Mouse (Mus musculus) E14TG2a.4 (cell line): ENCODE results near the gene Ccdc160.

Experiments
- H3K27me3 ChIP-seq: 2 replicates; pipeline ENCODE4 v1.6.1; 2014; ENCODE audit warnings: low read length, control low read depth; ENCODE audit not compliant: insufficient read depth
- H3K36me3 ChIP-seq: 2 replicates; pipeline ENCODE4 v1.6.1; 2014; ENCODE audit warnings: low read length, control low read depth; ENCODE audit not compliant: insufficient read depth
- H3K4me1 ChIP-seq: replicated peaks from 2 replicates; pipeline ENCODE4 v1.6.1; 2014; ENCODE audit warnings: low read depth, low read length, control low read depth
- H3K4me3 ChIP-seq: replicated peaks from 2 replicates; pipeline ENCODE4 v1.5.1; 2014; ENCODE audit warnings: mild to moderate bottlenecking, low read length
- H3K9me3 ChIP-seq: 2 replicates; pipeline ENCODE4 v1.6.1; 2014; ENCODE audit warnings: low read length, control low read depth
- CTCF ChIP-seq: conservative IDR thresholded peaks from 2 replicates; pipeline ENCODE4 v1.5.1; 2014; ENCODE audit warnings: low read length
- NANOG ChIP-seq: IDR thresholded peaks from 2 replicates; pipeline ENCODE4 v1.6.1; 2014; ENCODE audit warnings: borderline replicate concordance, low read length, mixed read lengths
- POU5F1 ChIP-seq: IDR thresholded peaks from 2 replicates; pipeline ENCODE4 v1.6.1; 2014; ENCODE audit warnings: low read length, borderline replicate concordance

Gene Ccdc160

DNA sequence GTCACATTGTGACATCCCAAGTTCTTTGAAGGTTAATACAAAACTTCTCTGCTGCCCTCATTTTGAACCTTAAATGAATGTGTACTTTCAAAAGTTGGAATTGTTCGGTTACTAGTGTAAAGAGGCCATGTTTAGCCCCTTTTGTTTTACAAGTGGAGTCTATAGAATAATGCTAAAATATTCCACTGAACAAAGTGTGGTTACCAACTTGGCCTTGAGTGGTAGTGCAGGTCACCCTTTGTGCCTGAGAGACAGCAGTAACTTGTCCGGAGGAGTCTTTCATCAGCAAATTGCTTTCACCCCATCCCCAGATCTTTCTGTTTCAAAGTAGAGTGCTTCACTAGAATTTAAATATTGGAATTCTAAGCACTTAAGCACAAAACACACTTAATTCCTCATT, 31.8 kb upstream of the Ccdc160 start:
- no peak overlapping the region for H3K4me3 ChIP-seq
- TF ChIP-seq NANOG (peak; percentile 69), CTCF (no peak)
- H3K36me3 ChIP-seq = no peaks in the 10 kb centered on the region
- H3K27me3 ChIP-seq = no peaks in the 10 kb centered on the region
- peaks cover 59% of the 10 kb centered on the region for H3K4me1 ChIP-seq
- H3K9me3 ChIP-seq = no peaks in the 10 kb centered on the region

DNA sequence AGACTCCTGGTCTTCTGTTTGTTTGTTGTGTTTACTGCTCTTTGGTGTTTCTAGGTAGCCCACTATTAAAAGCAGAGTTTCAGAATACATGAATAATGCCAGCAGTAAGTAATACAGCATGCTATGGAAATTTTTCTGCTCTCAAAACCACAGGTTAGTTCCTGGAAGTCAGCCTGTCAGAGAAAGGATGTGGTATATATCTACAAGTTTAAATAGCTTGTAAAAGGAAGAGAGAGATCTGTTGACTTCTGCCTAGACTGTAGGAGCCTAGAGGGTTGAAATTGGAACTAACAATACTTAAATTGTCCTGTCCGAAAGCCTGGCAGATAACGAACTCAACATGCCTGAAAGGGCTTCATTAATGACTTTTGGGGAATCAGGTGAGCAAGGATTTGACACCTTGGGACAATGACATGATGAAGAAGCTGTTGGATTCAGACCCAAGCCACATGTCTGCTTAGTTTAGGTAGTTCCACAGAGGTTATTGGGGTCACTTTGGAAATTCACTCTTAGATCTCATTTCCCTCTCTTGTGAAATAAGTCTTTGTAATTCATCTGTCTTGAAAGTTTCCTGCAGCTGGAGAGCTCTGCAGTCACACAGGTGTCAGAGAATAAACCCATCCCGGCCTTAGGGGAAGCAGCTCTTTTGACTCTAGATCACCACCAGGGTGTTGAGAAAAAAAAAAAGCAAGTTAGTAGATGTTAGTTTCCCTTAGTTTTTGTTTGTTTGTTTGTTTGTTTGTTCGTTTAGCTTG, 30.6 kb upstream of the Ccdc160 start:
- Histone ChIP-seq H3K4me1 (peaks cover 49% of the 10 kb centered on the region), H3K36me3 (no peaks in the 10 kb centered on the region), H3K27me3 (no peaks in the 10 kb centered on the region), H3K9me3 (no peaks in the 10 kb centered on the region), H3K4me3 (no peak overlapping the region)
- peak; percentile 15; the same call in 1 of the 2 replicates for TF ChIP-seq NANOG
- TF ChIP-seq CTCF = no peak

DNA sequence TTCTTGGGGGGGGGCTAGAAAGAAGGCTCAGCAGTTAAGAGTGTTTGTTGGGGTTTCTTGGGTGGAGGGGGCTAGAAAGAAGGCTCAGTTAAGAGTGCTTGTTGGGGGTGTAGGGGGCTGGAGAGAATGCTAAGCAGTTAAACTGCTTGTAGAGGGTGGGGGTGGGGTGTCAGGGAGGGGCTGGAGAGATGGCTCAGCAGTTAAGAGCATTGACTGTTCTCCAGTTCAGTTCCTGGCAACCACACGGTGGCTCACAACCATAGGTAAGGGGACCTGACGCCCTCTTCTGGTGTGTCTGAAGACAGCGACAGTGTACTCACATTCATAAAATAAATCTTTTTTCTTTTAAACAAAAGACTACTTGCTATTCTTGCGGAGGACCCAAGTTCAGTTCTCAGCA, 28.8 kb upstream of the Ccdc160 start:
- Histone ChIP-seq H3K4me3 (no peak overlapping the region), H3K27me3 (no peaks in the 10 kb centered on the region), H3K36me3 (no peaks in the 10 kb centered on the region), H3K9me3 (no peaks in the 10 kb centered on the region), H3K4me1 (peaks cover 41% of the 10 kb centered on the region)
- no peak for TF ChIP-seq CTCF
- TF ChIP-seq NANOG = no peak

DNA sequence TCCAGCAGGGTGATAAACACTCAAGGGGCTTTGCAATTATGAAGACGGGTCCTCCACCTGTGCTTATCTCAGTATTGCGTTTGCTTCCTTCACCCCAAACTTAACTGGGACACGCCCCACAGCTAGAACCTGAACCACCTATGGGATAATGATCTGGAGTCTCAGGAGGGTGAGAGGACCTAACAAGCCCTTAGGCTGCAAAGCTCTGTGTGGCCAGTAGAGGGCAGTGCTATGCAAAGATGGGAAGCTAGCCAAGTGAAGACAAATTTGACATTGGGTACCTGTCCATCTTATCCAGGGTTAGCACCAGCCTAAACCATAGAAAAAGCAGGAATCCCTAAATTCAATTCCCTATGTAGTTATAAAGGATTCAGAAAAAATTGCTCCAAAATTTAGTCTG, 15.0 kb upstream of the Ccdc160 start:
- H3K27me3 ChIP-seq = no peaks in the 10 kb centered on the region
- H3K4me3 ChIP-seq = no peak overlapping the region
- peaks cover 5% of the 10 kb centered on the region; the same call in 1 of the 2 replicates for H3K9me3 ChIP-seq
- TF ChIP-seq CTCF (peak; percentile 63), NANOG (no peak)
- no peaks in the 10 kb centered on the region for H3K36me3 ChIP-seq
- H3K4me1 ChIP-seq = peaks cover 4% of the 10 kb centered on the region; the same call in 1 of the 2 replicates

DNA sequence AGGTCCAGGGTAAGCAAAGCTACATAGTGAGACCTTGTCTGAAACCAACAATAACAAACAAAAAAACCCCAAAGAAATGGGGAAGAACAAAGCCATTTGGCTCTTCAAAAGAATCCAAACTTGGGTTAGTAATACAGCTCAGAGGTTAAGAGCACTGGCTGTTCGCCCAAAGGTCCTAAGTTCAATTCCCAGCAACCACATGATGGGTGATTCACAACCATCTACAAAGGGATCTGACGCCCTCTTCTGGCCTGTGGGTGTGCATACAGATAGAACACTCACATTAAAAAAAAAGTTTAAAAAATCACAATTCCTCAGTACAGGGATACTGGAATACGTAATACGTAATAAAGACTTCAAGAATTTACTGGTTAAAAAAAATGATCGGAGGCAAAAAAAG, 13.3 kb upstream of the Ccdc160 start:
- no peaks in the 10 kb centered on the region for H3K36me3 ChIP-seq
- no peaks in the 10 kb centered on the region for H3K9me3 ChIP-seq
- no peak overlapping the region for H3K4me3 ChIP-seq
- no peaks in the 10 kb centered on the region for H3K27me3 ChIP-seq
- H3K4me1 ChIP-seq = peaks cover 4% of the 10 kb centered on the region; the same call in 1 of the 2 replicates
- TF ChIP-seq NANOG (no peak), CTCF (peak; percentile 27)

DNA sequence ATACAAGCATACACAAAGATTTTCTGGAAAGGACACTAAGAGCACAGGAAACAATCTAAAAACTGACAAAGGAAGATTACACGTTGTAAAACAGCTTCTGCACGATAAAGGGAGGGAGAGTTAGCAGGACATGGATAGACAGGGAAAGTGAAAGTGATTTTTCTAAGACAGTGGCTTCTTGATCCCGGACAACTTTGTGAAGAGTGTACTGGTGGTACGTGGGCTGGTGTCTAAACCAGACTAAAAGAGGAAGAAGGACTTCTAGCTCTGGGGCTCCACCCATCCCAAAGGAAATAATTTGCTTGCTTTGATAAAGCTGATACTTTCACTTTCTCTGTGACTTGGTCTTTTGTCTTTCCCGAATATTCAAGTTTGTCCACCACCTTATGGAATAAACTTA, 7.1 kb upstream of the Ccdc160 start:
- TF ChIP-seq CTCF (no peak), NANOG (no peak), POU5F1 (no peak)
- no peaks in the 10 kb centered on the region for H3K27me3 ChIP-seq
- H3K4me3 ChIP-seq = no peak overlapping the region
- H3K9me3 ChIP-seq = no peaks in the 10 kb centered on the region
- H3K36me3 ChIP-seq = no peaks in the 10 kb centered on the region
- H3K4me1 ChIP-seq = peaks cover 7% of the 10 kb centered on the region; the same call in 1 of the 2 replicates

DNA sequence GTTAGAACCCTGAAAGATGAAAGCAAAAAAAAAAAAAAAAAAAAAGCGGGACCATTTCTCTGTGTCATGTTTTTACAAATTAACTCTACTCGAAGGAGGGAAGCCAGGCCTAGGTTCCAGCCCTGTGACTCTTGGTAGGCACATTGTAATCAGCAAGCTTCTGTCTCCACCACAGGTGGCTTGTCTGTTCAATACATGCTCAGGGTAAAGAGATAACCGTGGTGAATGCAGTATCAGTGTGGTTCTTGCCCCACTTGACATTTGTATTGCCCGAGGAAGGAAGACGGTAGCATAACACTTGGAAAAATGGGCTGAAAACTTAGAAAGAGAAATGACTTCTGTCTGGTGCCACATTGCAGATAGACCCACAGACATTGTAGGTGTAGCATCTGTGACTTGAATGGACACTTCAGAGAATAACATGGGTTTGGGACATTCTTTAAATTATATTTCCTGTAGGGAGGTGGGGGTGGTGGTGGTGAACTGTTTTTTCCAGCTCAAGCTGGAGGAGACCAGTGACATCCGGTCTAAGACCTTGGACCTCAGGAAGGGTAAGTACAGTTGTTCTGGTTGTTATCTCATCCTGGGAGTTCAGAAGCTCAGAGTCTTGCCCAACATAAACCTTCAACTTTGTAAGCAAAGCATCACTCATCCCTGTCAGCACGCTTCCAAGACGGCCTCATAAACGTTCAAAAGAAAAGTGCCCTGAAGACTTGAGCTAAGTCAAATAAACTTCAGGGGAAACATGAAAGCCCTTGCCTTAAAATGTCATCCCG, 1.1 kb downstream of the Ccdc160 start:
- H3K4me1 ChIP-seq = peaks cover 70% of the 10 kb centered on the region
- no peak for TF ChIP-seq NANOG
- no peak for TF ChIP-seq POU5F1
- TF ChIP-seq CTCF = no peak
- peak overlapping the region; percentile 74; the same call in 1 of the 2 replicates for H3K4me3 ChIP-seq
- no peaks in the 10 kb centered on the region for H3K36me3 ChIP-seq
- H3K9me3 ChIP-seq = no peaks in the 10 kb centered on the region
- no peaks in the 10 kb centered on the region for H3K27me3 ChIP-seq

DNA sequence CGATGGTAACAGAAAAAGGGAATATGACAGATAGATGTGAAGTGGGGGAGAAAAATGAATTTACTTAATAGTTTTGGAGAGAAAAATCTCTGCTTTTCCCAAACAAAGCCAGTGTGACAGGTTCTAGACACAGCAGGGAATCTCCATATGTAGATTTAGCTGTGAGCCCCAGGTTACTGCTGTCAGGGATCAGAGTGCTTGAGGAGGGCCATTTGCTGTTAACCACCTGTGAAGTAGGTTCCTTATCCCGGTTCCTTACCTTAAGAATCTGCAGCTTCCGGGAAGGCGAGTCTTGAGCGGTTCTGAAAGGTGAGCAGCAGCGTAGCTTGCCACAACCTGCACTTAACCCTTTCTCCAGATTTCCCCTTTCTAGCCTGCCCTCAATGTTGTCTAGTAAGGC, 1.9 kb downstream of the Ccdc160 start:
- H3K9me3 ChIP-seq = no peaks in the 10 kb centered on the region
- no peak for TF ChIP-seq POU5F1
- no peak for TF ChIP-seq NANOG
- TF ChIP-seq CTCF = no peak
- no peaks in the 10 kb centered on the region for H3K27me3 ChIP-seq
- H3K4me3 ChIP-seq = peak overlapping the region; percentile 48
- peaks cover 75% of the 10 kb centered on the region for H3K4me1 ChIP-seq
- H3K36me3 ChIP-seq = no peaks in the 10 kb centered on the region

DNA sequence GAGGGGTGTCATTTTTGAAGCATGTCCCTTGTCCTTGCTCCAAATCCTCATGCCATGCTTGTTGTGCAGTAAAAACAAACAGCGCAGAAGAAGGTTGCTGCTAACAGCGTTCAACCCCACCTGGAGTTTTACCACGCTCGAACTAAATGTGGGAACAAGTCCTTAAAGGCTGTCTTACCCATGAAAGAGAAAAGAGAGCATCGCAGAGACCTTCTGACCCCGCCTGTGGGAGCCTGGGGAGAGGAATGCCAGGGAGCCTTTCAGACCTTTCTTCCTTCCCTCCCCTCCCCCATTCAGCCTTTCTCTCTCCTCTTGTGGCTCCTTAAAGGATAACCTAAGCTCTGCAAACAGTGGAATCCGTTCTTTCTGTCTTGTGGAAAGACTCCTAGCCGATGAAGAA, 4.8 kb downstream of the Ccdc160 start:
- peaks cover 71% of the 10 kb centered on the region for H3K4me1 ChIP-seq
- no peak for TF ChIP-seq NANOG
- no peak for TF ChIP-seq CTCF
- no peak for TF ChIP-seq POU5F1
- H3K4me3 ChIP-seq = 0 out of 2 replicates have a peak overlapping the region, but pooled peaks have one; percentile 20
- no peaks in the 10 kb centered on the region for H3K27me3 ChIP-seq
- no peaks in the 10 kb centered on the region for H3K36me3 ChIP-seq
- H3K9me3 ChIP-seq = no peaks in the 10 kb centered on the region
